Mouse (Mus musculus): ENCODE measurements around the gene Chml.

The Chml gene

DNA sequence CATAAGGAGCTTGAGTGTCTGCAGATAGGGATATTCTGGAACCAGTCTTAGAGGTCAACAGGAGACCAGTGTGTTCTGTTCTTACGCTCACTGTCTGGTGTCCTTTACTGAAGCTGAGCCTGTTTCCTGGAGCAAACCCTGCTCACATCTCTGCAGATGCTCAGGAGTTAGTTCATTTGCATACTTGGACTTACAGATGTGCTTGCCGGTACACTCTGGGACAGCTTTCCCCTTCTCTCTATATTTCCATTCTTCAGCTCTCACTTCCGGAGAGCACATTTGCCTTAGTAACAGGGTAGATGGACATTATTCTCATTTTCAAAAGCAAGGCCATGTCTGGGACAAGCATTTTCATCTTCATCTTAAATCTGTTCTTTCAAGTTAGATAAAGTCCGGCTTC is 44.1 kb downstream of the Chml start:
- no peak for DNase-seq (ENCODE audit: low read depth)

DNA sequence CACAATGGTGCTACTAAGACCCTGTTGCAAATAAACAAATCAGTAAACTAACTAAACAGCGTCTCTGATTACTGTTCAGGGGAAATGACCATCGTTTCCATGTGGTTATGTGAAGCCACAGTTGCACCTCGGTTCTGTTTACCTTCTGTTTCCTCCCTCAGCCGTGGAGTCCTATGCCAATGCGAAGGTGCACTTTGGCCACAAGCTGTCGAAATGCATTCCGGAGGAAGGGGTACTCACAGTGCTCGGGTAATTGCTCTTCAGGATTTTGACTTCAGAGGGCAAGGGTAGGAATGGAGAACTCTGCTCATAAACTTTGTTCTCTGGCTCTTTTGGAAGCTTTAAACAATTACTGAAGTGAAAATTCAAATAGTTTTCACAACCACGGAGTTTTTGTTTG is 45.7 kb downstream of the Chml start:
- DNase-seq (ENCODE audit: low read depth): no peak

DNA sequence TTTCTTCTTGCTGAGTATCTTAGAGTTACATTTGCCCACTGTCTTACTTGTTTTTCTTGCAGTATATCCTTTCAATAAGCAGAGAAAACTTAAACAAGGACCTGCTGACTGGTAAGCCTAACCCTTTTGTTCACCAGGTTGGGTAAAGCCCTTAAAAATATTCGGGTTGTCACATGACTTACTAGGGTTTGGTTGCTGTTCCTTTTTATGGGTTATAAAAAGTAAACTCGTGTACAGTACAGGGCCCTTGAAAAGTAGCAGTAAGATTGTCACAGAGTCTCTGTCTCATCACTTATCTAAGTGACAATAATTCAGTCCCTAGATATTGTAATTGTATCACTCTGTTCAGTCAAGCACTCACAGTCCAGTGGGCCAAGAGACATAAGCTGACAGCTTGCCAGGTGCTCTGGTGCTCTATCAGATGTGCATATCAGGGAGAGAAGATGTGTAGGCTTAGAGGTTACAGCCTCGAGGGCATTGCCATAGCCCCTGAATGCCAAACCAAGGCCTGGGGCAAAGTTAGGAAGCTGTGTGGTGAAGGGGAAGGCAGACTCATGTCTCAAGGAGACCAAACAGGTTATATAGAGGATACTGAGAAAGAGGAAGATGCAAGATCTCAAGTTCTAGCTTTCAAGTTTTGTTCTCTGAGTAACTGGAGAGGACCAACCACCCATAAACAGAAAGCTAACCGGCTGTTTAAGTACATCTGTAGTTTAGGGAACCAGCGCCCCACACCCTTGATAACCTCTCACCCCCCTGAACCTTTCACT is 49.0 kb downstream of the Chml start:
- DNase-seq (ENCODE audit: low read depth): no peak

DNA sequence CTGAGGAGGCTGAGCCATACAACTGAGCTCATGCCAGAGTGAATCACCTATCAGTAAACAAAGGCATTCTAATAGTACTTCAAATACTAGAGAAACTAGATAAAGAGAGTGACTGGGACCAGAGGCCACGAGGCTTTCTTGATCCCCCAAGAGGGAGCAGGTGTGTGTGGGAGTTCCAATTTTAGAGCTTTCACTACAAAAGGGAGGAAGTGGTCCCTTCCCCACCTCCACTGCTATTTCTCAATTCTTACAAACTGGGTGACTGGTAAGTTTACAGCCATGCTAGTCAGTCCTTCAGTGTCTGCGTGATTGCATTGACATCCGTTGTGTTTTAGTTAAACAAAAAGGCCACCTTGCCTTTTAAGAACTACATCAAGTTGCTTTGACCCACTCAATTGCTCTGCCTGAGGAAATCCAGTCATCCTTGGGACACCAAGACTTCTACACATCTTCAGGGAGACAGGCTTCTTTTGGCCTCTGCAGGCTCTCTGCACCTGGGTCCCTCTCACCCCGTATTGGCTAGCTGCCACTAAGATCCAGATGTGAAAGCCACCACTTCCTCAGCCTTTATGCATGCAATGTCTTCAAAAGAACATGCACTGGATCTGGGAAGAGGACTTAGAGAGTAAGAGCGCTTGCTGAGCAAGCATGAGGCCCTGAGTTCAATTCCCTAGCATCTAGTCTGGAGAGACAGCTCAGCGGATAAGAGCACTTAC is 52.1 kb downstream of the Chml start:
- DNase-seq (ENCODE audit: low read depth): no peak

DNA sequence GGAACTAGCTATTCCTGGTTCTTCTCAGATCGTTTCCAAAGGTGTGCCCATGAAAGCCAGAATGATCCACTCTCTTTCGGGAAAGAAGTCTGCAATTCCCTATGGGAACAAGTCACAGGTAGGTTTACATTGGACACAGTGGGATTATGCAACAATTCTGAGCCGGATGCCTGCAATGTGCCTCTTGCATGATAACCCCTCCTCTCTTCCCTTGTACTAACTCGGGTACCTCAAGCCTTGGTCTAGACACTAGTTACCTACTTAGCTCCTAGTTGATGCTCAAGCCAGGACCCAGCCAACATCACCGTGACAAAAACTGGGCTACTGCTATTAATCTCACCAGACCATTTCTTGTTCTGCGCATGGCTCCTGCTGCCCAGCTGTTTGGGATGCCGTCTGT is 53.6 kb downstream of the Chml start:
- no peak for DNase-seq (ENCODE audit: low read depth)

DNA sequence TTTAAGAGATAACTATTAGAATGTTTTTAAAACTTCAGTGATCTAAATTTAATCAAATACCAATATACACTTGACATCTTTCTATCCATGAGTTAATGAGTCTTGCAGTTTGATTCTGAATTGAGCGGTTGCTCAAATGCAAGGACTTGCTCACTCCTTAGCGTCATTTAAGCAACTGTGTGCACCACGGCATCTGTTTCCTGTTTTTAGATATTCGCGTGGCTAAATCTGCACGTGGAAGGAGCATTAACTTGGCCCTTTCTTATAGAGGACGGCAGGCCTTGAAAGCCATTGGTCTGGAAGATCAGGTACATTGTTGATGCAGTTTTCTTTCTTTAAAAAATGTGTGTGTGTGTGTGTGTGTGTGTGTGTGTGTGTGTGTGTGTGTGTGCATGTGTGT is 55.0 kb downstream of the Chml start:
- DNase-seq (ENCODE audit: low read depth): no peak

DNA sequence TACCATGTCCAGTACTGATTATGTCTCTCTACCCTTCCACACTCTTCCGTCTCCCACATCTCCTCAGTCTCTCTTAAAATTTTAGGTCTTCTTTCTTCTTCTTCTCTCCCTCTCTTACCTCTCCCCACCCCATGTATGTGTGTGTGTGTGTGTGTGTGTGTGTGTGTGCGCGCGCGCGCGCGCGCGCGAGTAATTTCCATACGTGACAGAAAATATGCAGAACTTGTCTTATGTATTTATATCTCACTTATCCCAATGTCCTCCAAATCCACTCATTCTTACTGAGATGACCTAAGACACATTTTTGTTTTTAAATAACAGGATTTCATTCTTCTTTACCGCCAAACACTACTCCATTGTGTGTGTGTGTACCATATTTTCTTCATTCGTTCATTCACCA is 60.2 kb downstream of the Chml start:
- no peak for DNase-seq (ENCODE audit: low read depth)

All from c-Kit-positive CD71-positive TER-119-negative erythroid progenitor cells, embryonic 14.5 days (primary cell).